Mouse (Mus musculus) CD4-positive, CD25-positive, alpha-beta regulatory T cell, adult 2 months (primary cell): ENCODE measurements around the gene Fxyd2.
A peak's percentile ranks its signal among the peaks of the same experiment; 100 is the strongest.

ENCODE experiments used
- DNase-seq: peaks from one replicate; pipeline ENCODE4 v3.0.0-alpha.2; 2012; ENCODE audit warnings: low read depth, low spot score

Gene Fxyd2

DNA sequence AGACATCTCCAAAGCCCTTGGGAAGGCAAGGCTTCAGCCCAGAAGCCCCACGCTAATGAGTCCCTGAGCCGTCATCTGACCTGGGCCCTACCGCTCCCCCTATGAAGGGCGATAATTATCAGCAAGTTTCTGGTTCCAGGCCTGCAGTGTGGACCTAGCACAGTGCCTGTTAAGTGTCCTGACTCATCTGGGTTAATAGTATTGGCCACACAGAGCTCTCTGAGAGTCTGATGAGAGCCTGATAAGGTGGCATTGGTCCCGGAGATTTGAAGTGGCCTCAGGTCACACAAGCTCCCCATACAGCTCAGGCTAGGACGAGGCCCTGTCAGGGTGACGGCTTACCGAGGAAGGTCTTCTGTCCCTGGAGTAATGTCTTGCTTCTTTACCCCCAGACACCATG, 9.9 kb upstream of the Fxyd2 start:
- DNase-seq, result no peak

DNA sequence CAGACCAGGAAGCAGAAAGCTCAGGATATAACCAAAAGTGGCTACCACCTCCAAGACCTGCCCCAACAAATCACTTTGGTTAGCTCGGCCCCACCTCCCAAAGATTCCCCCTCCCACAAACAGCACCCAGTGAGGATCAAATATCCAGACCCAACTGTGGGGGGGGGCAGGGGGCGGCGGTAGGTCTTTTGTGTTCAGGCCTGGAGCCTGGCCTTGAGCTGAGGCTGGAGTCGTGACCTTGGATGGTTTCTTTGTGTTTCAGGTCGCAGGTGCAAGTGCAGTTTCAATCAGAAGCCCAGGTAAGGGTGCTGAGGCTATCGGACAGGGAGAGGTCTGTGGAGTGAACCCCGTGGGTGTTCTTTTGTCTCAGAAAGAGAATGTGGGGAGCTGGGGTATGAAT, 8.2 kb upstream of the Fxyd2 start:
- DNase-seq, result no peak

DNA sequence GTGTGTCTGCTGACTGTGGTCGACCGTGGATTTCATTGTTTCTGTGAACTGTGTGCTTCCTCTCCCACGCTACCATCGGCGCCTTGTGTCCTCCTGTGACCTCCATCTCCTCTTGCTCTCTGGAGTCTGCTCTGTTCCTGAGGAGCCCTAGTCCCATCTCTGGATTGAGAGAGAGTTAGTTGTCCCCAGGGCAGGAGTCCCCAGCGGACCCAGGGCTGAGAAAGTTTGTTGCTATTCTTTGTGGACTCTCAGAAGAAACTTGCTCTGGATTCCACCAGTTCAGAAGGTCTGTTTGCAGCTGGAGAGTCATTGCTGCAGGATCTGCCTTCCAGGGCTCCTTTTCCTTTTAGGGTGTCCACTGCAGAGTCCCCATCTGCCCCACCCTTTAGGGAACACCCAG, 4.3 kb upstream of the Fxyd2 start:
- DNase-seq, result no peak

DNA sequence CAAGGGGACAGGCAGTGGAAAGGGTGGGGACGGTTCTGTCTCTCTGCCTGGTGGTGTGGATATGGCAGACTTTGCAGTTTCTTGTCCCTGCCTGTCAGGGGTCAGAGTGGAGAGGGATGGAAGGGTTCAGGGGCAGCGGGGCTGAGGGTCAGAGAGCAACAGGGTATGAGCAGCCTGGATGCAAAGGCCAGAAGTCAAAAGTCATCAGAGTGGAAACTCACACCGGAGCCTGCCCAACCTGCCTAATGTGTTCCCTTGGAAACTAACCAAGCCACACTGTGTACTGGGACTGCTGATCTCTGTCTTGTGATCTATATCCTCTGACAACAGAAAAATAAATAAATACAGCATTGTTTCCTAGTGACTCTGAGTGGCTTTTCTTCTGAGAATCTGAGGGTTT, 3.7 kb upstream of the Fxyd2 start:
- DNase-seq, result no peak

DNA sequence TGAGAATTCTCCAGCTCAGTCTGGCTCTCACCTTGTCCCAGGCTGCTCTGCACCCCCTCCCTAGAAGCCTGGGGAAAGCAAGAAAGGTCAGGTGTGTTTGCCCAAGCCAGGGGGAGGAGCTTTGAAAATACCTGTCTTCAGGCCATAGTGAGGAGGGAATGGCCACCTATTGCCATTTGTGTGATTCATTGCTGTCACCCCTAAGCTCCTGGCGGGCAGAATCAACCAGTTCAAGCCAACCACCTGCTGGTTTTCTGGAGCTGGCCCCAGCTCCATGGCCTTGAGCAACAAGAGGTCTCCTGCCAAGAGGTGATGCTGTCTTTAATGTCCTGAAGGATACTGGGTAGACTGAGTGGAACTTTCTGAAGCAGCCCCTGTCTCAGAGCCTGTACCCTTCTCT, 1.1 kb upstream of the Fxyd2 start:
- no peak for DNase-seq

DNA sequence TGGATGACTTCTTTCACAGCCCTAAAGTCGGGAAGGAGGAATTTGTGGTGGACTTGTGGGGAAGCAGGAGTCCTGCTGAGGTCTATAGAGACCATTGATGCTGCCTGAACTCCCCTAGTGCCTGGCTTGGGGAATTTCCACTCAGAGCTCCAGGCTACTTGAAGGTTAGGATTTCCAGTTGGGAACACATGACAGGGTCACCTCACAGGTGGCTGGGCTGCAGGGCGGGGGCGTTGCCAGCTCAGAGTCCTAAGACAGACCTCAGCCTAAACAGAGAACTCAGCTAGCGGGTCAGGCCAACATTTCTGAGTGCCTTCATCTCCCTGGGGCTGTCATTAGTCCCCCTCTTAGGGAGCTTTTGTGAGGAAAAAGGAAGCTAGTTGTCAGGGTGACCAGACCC, 2.4 kb downstream of the Fxyd2 start:
- no peak for DNase-seq

DNA sequence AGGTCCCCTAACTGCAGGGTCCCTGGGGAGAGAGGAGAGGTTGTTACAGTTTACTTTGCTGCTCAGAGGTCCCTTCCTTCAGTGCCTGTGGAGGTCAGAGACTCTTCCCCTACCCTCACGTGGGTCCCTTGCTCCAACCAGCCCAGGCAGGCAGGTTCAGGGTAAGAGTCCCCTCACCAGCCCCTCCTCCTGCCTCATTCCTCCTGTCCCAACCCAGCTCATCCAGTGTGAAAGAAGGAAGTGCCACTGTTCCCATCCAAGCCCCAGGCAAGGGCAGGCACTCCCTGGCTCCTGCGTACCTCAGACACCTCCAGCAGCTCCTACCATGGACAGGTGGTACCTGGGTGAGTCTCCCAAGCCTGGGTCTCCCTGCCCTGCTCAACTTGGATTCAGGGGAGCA, 3.5 kb downstream of the Fxyd2 start:
- no peak for DNase-seq

DNA sequence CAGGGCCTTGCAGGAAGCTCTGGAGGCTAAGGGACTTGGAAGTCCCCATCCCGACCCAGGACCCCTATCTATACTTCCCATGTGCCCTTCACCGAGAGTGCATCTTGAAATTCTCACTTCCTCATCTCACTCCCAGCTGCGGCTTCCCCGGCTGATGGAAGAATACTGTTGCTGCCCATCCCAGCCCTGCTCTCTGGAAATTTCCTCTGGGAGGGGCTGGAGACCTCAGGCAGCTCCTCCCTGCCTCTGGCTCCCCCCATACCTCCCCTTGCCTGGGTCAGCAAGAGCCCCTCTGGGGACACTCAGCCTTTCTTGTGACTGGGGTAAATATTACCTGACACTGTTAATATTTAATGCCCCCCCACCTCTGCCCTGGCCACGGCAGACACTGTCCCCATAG, 6.2 kb downstream of the Fxyd2 start:
- DNase-seq, result no peak

DNA sequence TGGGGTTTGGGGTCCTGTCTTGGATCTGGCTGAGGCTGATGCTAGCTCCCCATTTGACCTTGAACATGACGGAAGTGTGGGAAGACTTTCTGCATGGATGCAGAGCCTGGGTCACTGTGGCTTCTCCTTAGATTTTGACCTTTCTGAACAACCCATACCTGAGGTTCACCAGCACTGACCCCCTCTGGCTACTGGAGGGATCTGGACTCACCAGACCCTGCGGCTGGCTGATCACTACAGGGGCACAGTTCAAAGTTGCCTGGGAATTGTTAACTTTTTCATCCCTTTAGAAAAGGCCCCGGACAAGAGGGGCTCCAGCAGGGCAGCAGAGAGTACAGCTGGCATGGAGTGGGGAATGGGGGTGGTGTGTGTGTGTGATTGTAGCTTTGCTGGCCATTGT, 7.3 kb downstream of the Fxyd2 start:
- DNase-seq, result no peak

DNA sequence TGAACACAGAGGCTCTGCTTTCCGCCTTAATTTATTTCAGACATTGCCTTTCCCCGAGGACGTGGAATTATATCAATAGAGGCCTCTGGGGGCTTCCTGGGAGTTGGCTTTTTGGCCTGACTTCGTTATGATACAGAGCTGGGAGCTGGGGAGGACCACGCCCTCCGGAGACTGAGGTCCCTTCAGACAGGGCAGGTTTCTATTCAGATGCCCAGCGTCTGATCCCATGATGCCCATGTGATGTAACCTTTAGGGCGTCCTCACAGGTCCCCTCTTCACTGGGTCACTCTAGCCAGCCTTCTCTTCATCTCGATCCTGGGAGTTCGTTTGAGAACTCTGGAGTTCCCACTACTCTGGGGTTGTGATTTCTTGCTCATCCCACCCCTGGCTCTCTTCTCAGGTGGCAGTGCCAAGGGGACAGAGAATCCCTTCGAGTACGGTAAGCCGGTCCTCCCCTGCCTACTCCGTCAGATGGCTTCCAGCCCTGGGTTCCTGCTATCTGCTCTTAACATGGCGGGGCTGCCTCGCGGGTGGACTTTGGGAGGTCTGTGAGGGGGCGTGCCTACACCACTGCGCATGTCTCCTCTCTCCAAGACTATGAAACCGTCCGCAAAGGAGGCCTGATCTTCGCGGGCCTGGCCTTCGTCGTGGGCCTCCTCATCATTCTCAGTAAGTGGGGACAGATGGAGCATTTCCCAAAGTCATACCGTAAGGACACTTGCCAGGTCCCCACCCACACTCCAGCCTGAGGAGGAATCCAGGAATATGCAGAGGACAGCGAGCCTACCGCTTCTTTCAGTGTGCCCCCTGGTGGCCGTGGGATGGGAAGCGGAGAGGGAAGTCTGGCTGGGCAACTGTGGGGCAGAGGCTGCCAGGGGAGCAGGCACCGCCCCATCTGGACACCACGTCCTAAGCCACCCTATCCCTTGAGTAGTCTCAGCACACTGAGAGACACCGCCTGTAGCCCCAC, 8.5 kb downstream of the Fxyd2 start:
- peak; percentile 70 for DNase-seq

DNA sequence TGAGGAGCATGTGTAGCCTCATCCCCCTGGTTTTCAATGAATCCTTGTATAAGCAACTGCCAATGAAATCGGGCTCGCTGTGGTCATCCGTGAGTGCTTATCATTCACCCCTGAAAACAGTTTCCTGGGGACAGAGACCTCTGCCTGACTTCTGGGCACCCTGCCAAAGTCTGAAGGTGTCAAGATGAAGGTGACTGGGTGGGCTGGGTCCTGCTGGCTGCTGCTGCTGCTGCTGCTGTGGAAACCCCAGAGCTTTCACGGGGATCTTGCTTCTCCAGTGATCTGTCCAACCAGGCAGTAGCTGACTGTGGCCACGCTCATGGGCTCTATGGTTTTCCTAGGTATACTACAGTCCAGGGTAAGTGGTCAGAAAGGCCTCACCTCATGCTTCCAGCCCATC, 10.7 kb downstream of the Fxyd2 start:
- DNase-seq, result no peak

DNA sequence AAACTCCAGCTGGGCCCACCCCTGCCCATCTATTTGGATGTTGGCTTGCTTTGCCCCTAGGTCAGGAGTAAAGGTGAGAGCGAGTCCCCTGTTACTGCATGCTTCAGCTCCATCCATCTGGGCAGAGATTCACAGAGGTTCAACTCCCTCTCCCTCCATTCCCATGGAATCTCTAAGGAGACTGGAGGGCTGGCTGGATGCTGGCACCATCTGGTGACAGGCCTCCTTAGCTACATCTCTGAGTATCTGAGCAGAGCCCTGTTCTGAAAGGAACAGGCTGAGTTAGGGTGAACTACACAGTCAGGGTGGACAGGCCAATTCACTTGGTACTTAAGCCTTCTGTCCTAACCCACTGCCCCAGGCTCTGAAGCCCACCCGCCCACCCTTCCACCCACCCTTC, 11.1 kb downstream of the Fxyd2 start:
- no peak for DNase-seq

DNA sequence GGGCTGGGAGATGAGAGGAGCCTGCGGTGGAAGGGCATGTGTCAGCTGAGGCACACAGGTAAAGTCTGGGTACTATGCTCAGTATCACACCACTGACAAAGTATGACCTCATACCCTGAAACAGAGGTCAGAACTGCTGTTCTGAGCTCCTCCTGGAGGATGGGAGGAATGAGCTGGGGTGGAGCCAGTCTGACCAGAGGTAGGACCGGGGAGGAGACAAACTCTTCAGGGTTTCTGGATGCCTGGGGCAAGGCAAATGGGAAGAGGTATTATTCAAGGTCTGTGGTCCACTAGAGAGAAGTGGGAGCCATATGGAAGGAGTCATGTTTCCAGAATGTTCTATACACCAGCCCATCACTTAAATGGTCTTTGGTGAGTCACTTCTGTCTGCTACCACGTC, 11.6 kb downstream of the Fxyd2 start:
- DNase-seq, result no peak

DNA sequence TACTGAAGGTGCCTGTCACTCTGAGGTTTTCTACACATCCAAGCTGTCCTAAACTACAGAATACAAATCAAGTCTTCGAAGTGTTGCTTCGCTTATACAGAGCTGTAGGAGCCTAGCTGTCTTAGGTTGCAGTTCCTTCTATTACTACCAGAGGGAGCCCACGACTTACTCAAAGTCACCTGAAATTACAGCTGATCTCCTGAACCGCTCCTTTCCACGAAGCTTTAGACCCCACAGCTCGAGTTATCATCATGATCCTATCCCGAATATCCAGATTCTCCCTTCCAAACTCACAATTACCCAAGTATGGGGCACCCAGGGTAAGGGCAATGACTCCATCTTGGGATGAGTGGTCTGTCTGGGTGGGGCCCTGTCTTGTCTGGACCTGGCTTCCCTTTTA, 12.3 kb downstream of the Fxyd2 start:
- peak; percentile 77 for DNase-seq

DNA sequence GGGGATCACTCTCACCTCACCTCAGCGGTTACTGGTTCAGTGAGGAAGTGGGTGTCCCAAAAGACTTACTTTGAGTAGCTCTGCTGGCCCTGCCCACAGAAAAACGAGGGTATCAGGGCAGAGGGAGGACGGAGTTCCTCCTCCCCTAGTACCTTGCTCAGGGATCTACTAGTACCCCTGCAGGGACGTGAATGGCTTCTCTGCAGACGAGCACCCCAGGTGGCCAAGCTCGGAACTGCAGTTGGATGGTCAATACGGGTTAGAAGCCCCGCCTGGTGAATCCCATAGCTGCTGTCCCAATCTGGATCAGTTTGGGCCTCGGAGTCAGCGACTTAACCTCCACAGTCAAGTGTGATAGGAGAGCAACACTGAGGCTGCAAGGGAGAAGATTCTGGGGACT, 12.8 kb downstream of the Fxyd2 start:
- peak; percentile 93 for DNase-seq

DNA sequence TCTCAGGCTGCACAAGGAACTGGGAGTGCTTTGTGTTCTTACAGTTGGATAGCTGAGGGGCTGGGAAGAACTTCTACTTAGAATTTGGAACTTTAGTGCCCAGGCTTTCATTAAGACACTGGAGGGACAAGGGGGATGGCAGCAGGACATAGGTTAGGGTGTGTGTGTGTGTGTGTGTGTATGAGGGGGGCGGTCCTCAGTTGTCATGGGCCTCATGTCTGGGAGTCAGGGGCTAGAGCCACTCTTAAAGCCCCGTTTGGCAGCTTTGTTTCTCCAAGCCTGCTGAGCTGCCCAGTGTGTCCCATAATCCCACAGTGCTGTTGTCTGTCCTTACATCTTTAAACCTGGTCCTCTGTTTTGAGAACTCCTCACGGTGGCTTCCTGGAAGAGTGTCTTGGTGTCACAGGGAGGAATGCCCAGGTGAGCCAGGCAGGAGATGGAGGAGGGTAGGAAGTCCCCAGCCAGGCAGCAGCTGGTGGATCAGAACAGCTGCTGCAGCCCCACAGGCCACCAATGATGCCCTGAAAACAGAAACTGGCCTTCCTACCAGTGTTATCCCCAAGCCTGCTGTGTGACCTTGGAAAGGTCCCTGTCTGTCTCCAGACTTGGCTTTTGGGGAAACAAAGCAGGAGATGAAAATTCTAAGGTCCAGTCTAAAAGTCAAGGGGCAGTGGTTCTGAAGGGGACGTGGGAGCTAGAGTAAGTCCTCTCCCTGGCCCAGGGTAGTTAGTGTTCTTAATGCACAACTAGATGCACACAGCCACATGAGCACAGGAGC, 13.4 kb downstream of the Fxyd2 start:
- no peak for DNase-seq

DNA sequence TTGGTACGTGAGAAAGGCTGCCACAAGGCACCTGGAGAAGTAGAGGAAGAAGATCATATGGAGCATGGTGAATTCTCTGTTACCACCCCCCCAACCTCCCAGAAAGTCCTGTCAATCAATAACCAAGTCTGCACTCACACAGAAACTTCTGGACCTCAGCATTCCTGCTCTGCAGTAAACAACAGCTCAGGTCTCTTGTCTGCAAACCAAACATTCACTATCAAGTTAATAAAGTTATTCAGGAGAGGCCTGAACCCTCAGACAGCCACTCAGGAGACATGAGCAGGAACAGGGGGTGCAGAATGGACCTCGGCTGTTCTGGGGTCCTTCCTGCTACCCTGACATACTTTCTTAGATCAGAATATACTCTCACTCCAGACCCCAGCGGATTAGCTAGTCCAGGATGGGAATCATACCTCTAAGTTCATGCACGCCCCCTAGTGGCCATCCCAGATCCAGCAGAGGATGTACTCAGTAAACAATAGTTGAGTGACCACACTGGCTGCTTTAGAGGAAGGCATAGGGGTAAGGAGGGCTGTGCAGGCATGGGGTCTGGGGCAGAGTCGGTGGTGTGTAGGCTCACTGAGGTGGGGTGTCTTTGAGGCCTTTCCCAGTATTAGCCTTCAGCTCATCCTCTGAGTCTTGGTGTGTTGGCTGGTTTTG, 14.1 kb downstream of the Fxyd2 start:
- peak; percentile 60 for DNase-seq

DNA sequence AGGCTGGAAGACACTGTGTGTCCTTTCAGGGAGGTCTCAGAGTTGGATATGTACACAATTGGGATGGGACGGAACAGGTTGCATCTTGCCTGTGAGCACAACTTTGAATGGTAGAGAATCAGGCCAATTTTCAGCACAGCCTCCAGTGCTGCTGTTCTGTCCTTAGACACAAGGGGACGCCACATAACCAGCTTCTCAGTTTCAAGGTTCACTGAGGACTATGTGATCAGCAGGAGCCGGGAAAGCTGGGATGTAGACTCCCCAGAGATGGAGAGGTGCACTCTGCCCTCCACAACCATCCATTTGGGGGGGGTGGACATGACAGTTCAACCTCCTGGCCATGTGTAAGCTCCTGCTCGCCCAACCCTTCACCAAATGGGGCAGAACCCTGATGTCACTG, 16.4 kb downstream of the Fxyd2 start:
- peak; percentile 48 for DNase-seq

DNA sequence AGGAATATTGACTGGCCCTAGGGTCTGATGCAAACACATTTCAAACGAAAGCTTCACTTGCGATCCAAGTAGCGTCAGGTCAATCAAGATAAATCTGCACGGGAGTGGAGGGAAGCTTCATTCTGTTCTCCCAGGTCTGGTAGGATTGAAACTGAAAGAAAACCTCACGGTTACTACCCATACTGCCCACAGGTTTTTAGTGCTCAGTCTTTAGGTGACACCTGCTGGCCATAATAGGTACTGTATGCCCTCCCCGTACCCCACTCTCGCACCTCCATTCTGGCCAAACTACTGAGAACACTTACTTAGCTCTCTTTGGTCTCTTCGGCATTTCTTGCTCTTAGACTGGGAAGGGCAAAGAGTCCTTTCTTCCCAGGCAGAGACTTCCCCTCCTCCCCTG, 17.8 kb downstream of the Fxyd2 start:
- DNase-seq, result peak; percentile 88

DNA sequence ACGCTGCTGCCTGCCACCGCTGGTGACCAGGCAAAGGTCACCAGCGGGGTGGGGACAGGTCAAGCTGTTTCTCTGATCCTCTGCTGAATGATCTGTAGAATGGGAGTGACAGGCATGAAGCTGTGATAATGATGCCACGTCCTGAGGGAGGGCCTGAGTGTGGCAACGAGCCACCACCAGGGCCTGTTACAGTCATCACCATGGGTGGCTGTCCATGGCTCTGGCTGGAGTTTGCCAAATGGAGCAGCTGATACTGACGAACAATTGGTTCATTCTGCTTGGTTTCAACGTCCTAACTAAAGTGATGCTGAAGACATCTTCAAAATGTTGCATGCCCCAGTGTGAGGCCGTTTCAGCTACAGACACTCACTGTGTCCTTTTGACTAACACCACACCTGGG, 18.8 kb downstream of the Fxyd2 start:
- no peak for DNase-seq

DNA sequence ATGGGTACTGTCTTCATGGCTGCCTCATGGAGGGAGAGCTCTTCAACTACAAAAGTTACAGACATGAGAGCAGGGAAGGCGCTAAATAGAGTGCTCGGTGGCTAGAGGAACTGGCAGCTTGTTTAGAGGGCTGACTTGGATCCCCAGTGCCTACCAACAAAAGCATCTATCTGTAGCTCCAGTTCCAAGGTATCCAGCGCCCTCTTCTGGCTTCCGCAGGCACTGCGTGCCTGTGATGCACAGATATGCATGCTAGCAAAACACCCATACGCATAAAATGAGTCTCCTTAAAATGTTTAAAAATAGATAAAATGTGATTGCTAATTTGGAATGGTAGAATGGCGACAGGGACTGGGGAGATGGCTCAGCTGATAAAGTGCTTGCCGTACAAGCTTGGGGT, 21.7 kb downstream of the Fxyd2 start:
- DNase-seq, result peak; percentile 59

DNA sequence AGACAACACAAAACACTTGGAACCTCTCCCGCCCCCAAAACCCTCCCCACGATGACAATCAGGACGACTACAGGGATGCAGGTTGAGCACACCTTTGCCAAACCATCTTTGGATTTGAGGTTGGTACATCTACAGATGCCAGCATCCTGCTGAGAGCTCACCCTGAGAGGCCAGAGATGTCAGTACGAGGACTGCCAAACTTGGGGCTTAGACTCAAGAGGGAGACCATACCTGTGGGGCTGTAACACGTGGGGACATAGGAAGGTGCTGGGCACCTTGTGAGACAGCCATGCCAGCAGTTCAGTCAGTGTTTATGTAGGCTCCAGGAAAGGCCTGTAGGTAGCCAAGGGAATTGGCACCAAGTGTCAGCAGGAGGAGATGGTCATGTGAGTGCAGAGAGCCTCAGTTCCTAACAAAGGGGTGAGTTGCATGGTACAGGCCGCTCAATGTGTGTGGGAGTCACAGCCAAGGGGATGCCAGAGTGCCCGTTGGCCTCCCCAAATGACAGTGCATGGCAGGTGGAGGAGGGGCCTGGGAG, 23.4 kb downstream of the Fxyd2 start:
- no peak for DNase-seq
